Mouse (Mus musculus) liver, embryonic 15.5 days (tissue): ENCODE measurements at regions not wholly inside any gene's neighbourhood (a gene's known extent, or its start where the extent isn't known, plus 50 kb on each side); places are given as distances from the start of the nearest gene placed in this dataset.

Source experiments
- ATAC-seq: fragments of 200-750 bp; cut with Nextera tagmentation; 2 replicates; pipeline ENCODE4 v1.8.0; 2017; ENCODE audit warnings: moderate number of reproducible peaks, mild to moderate bottlenecking, moderate library complexity; ENCODE audit not compliant: insufficient read depth
- H3K27ac ChIP-seq: fragments of 300-500 bp; sonication (generic); replicated peaks from 2 replicates; pipeline ENCODE4 v1.5.1; 2015; ENCODE audit warnings: mild to moderate bottlenecking, inconsistent platforms
- H3K27me3 ChIP-seq: fragments of 300-500 bp; sonication (generic); 2 replicates; pipeline ENCODE4 v1.6.1; 2015; ENCODE audit warnings: mild to moderate bottlenecking, inconsistent platforms
- H3K36me3 ChIP-seq: fragments of 300-500 bp; sonication (generic); replicated peaks from 2 replicates; pipeline ENCODE4 v1.6.1; 2015; ENCODE audit warnings: moderate library complexity, mild to moderate bottlenecking, inconsistent platforms
- H3K4me1 ChIP-seq: fragments of 300-500 bp; sonication (generic); replicated peaks from 2 replicates; pipeline ENCODE4 v1.6.1; 2015; ENCODE audit warnings: inconsistent platforms
- H3K4me2 ChIP-seq: fragments of 300-500 bp; sonication (generic); 2 replicates; pipeline ENCODE4 v1.6.1; 2015; ENCODE audit warnings: moderate library complexity, mild to moderate bottlenecking, inconsistent platforms
- H3K4me3 ChIP-seq: fragments of 300-500 bp; sonication (generic); replicated peaks from 2 replicates; pipeline ENCODE4 v1.5.1; 2015; ENCODE audit warnings: mild to moderate bottlenecking, inconsistent platforms
- H3K9ac ChIP-seq: fragments of 300-500 bp; sonication (generic); 2 replicates; pipeline ENCODE4 v1.6.1; 2015; ENCODE audit warnings: moderate library complexity, mild to moderate bottlenecking, inconsistent platforms
- H3K9me3 ChIP-seq: fragments of 300-500 bp; sonication (generic); replicated peaks from 2 replicates; pipeline ENCODE4 v1.6.1; 2016; ENCODE audit warnings: inconsistent platforms
- WGBS: fragments of 180-500 bp; shearing (Covaris S2); methylation state at CpG from one replicate; pipeline ENCODE4 v1.1.7; 2015; ENCODE audit warnings: mixed read lengths; ENCODE audit not compliant: insufficient replicate concordance; 5-methylcytosine and 5-hydroxymethylcytosine counted together

- H3K4me1 ChIP-seq = no peaks in the 10 kb centered on the region; the same call in 1 of the 2 replicates
- no peak overlapping the region for H3K27ac ChIP-seq
- H3K9me3 ChIP-seq = no peaks in the 10 kb centered on the region
- no peaks in the 10 kb centered on the region for H3K36me3 ChIP-seq
- H3K27me3 ChIP-seq = no peaks in the 10 kb centered on the region
- no peak for ATAC-seq
- no peak overlapping the region for H3K4me3 ChIP-seq
- H3K4me2 ChIP-seq = no peak overlapping the region
- WGBS = 31% methylated on average over 5 of the region's 5 CpGs
- no peak overlapping the region for H3K9ac ChIP-seq
Measured at GRCm38 (mm10) chr13:28663459-28663858, 290.1 kb downstream of the Sox4 start.

GRCm38 (mm10) chr13:28662316-28662752, 291.2 kb downstream of the Sox4 start:
- Histone ChIP-seq H3K9ac (no peak overlapping the region), H3K27me3 (no peaks in the 10 kb centered on the region), H3K27ac (no peak overlapping the region), H3K4me3 (no peak overlapping the region), H3K9me3 (no peaks in the 10 kb centered on the region), H3K36me3 (no peaks in the 10 kb centered on the region), H3K4me1 (no peaks in the 10 kb centered on the region; the same call in 1 of the 2 replicates), H3K4me2 (no peak overlapping the region)
- WGBS = 26% methylated on average over 3 of the region's 3 CpGs
- ATAC-seq = peak; percentile 88

- Histone ChIP-seq H3K4me1 (no peaks in the 10 kb centered on the region; the same call in 1 of the 2 replicates), H3K9ac (no peak overlapping the region), H3K4me3 (no peak overlapping the region), H3K36me3 (no peaks in the 10 kb centered on the region), H3K9me3 (no peaks in the 10 kb centered on the region), H3K27ac (no peak overlapping the region), H3K4me2 (no peak overlapping the region), H3K27me3 (no peaks in the 10 kb centered on the region)
- ATAC-seq = no peak
- 34% methylated on average over 2 of the region's 2 CpGs for WGBS
Measured at GRCm38 (mm10) chr13:28660151-28660550, 293.4 kb downstream of the Sox4 start.

GRCm38 (mm10) chr13:28658652-28659051, 294.9 kb downstream of the Sox4 start:
- no peak overlapping the region for H3K4me3 ChIP-seq
- no peaks in the 10 kb centered on the region for H3K9me3 ChIP-seq
- H3K27me3 ChIP-seq = no peaks in the 10 kb centered on the region
- H3K4me1 ChIP-seq = no peaks in the 10 kb centered on the region; the same call in 1 of the 2 replicates
- H3K36me3 ChIP-seq = no peaks in the 10 kb centered on the region
- no peak overlapping the region for H3K9ac ChIP-seq
- no peak for ATAC-seq
- 76% methylated on average over 5 of the region's 5 CpGs for WGBS
- H3K27ac ChIP-seq = no peak overlapping the region
- H3K4me2 ChIP-seq = no peak overlapping the region

- Histone ChIP-seq H3K27me3 (no peaks in the 10 kb centered on the region), H3K9me3 (no peaks in the 10 kb centered on the region), H3K4me2 (no peak overlapping the region), H3K27ac (no peak overlapping the region), H3K4me3 (no peak overlapping the region), H3K36me3 (no peaks in the 10 kb centered on the region), H3K9ac (no peak overlapping the region), H3K4me1 (no peaks in the 10 kb centered on the region)
- ATAC-seq = peak; percentile 49; the same call in 1 of the 2 replicates
Measured at GRCm38 (mm10) chr13:28654883-28655282, 298.6 kb downstream of the Sox4 start.

- H3K9ac ChIP-seq = no peak overlapping the region
- H3K4me1 ChIP-seq = no peaks in the 10 kb centered on the region
- H3K36me3 ChIP-seq = no peaks in the 10 kb centered on the region
- H3K9me3 ChIP-seq = no peaks in the 10 kb centered on the region
- H3K27ac ChIP-seq = no peak overlapping the region
- H3K4me2 ChIP-seq = no peak overlapping the region
- no peaks in the 10 kb centered on the region for H3K27me3 ChIP-seq
- no peak for ATAC-seq
- 66% methylated on average over 4 of the region's 4 CpGs for WGBS
- H3K4me3 ChIP-seq = no peak overlapping the region
Measured at GRCm38 (mm10) chr13:28653362-28653761, 300.2 kb downstream of the Sox4 start.

- Histone ChIP-seq H3K27me3 (no peaks in the 10 kb centered on the region), H3K9ac (no peak overlapping the region), H3K4me1 (no peaks in the 10 kb centered on the region), H3K27ac (no peak overlapping the region), H3K4me2 (no peak overlapping the region), H3K4me3 (no peak overlapping the region), H3K9me3 (no peaks in the 10 kb centered on the region), H3K36me3 (no peaks in the 10 kb centered on the region)
- 73% methylated on average over 2 of the region's 2 CpGs for WGBS
- no peak for ATAC-seq
Measured at GRCm38 (mm10) chr13:28651810-28652209, 301.7 kb downstream of the Sox4 start.

GRCm38 (mm10) chr13:28645881-28646280, 307.6 kb downstream of the Sox4 start:
- Histone ChIP-seq H3K27ac (no peak overlapping the region), H3K9me3 (no peaks in the 10 kb centered on the region), H3K27me3 (no peaks in the 10 kb centered on the region), H3K4me2 (no peak overlapping the region), H3K9ac (no peak overlapping the region), H3K4me1 (no peaks in the 10 kb centered on the region), H3K36me3 (no peaks in the 10 kb centered on the region), H3K4me3 (no peak overlapping the region)
- whole genome bisulfite sequencing = 36% methylated on average over 4 of the region's 4 CpGs
- ATAC-seq = no peak

- no peaks in the 10 kb centered on the region for H3K4me1 ChIP-seq
- H3K27ac ChIP-seq = no peak overlapping the region
- no peaks in the 10 kb centered on the region for H3K36me3 ChIP-seq
- no peak overlapping the region for H3K4me2 ChIP-seq
- WGBS = 71% methylated on average over 3 of the region's 3 CpGs
- no peak overlapping the region for H3K4me3 ChIP-seq
- no peak overlapping the region for H3K9ac ChIP-seq
- H3K27me3 ChIP-seq = no peaks in the 10 kb centered on the region
- no peaks in the 10 kb centered on the region for H3K9me3 ChIP-seq
- ATAC-seq = no peak
Measured at GRCm38 (mm10) chr13:28644846-28645574, 308.5 kb downstream of the Sox4 start.

- Histone ChIP-seq H3K4me1 (no peaks in the 10 kb centered on the region), H3K27me3 (no peaks in the 10 kb centered on the region), H3K9ac (no peak overlapping the region), H3K27ac (no peak overlapping the region), H3K4me2 (no peak overlapping the region), H3K36me3 (no peaks in the 10 kb centered on the region), H3K9me3 (no peaks in the 10 kb centered on the region), H3K4me3 (no peak overlapping the region)
- 43% methylated on average over 1 of the region's 1 CpGs for WGBS
- no peak for ATAC-seq
Measured at GRCm38 (mm10) chr13:28640826-28641225, 312.7 kb downstream of the Sox4 start.

- no peak overlapping the region for H3K9ac ChIP-seq
- H3K9me3 ChIP-seq = no peaks in the 10 kb centered on the region
- no peak for ATAC-seq
- H3K4me1 ChIP-seq = peaks cover 7% of the 10 kb centered on the region; the same call in 1 of the 2 replicates
- no peak overlapping the region for H3K4me2 ChIP-seq
- no peak overlapping the region for H3K4me3 ChIP-seq
- 15% methylated on average over 3 of the region's 3 CpGs for WGBS
- H3K36me3 ChIP-seq = no peaks in the 10 kb centered on the region
- H3K27me3 ChIP-seq = no peaks in the 10 kb centered on the region
- no peak overlapping the region for H3K27ac ChIP-seq
Measured at GRCm38 (mm10) chr13:28635230-28635950, 318.1 kb downstream of the Sox4 start.
